Mouse (Mus musculus): ENCODE measurements around the gene Anxa10.

DNA sequence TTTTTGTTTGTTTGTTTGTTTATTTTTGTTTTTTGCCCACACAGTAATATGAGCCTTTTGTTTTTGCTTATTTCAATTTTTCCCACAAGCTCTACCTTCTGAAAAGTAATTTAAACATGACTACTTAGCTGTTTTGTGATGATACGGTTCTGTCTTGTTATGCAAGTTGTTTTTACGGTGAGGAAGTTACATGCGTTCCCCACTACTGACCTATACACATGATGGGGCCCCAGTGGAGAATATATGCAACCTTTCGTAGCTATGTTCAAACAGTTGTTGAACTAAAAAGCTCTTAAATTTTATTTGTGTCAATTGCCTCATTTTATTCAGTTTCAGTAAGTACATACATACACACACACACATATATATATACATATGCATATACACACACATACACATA is 108.4 kb downstream of the Anxa10 start:
- TF ChIP-seq CTCF (IDR thresholded peaks at IDR 0.05; ENCODE audit: borderline replicate concordance, extremely low read depth, insufficient read depth, insufficient read length) (no peak), POLR2A (IDR thresholded peaks at IDR 0.05; ENCODE audit: borderline replicate concordance, extremely low read depth, insufficient read depth, insufficient read length, poor library complexity, severe bottlenecking) (no peak)
